In genomic region chr1:35388181-35388580, GRCm38 (mm10) we compare ENCODE assay signal across 8 mouse cellular contexts.
DNase-seq lines count a peak whose midpoint lies in the region; ATAC-seq lines count a peak whose summit lies in the region.

No protein-coding gene starts in this region.

- no peaks in the 10 kb centered on the region for H3K4me1 ChIP-seq in heart, embryonic 11.5 days (ENCODE audit: control insufficient read depth, insufficient read depth, low read length)
- H3K4me1 ChIP-seq in embryonic facial prominence, embryonic 14.5 days (ENCODE audit: control insufficient read depth, insufficient read depth, low read length): no peaks in the 10 kb centered on the region

- H3K27me3 ChIP-seq in heart, embryonic 11.5 days (ENCODE audit: control insufficient read depth, insufficient read depth, low read length): no peaks in the 10 kb centered on the region
- no peaks in the 10 kb centered on the region for H3K27me3 ChIP-seq in embryonic facial prominence, embryonic 14.5 days (replicated peaks; ENCODE audit: control insufficient read depth, insufficient read depth, low read length)

- H3K4me3 ChIP-seq in heart, embryonic 11.5 days (ENCODE audit: low read depth, low read length): no peak overlapping the region
- no peak overlapping the region for H3K4me3 ChIP-seq in embryonic facial prominence, embryonic 14.5 days (ENCODE audit: low read depth, low read length)

- no peaks in the 10 kb centered on the region for H3K36me3 ChIP-seq in heart, embryonic 11.5 days (ENCODE audit: control insufficient read depth, insufficient read depth, low read length)
- H3K36me3 ChIP-seq in embryonic facial prominence, embryonic 14.5 days (ENCODE audit: control insufficient read depth, insufficient read depth, low read length): no peaks in the 10 kb centered on the region

- no peak for ATAC-seq in heart, embryonic 11.5 days (replicated peaks; ENCODE audit: insufficient number of reproducible peaks, low FRiP score, low TSS enrichment)
- ATAC-seq in embryonic facial prominence, embryonic 14.5 days (ENCODE audit: low read depth): no peak

- no peak overlapping the region for H3K27ac ChIP-seq in heart, embryonic 11.5 days (ENCODE audit: low read depth, low read length)
- H3K27ac ChIP-seq in embryonic facial prominence, embryonic 14.5 days (replicated peaks; ENCODE audit: low read depth, low read length): no peak overlapping the region

- H3K4me2 ChIP-seq in heart, embryonic 11.5 days: no peak overlapping the region
- H3K4me2 ChIP-seq in embryonic facial prominence, embryonic 14.5 days (ENCODE audit: low read depth, low read length): no peak overlapping the region

- no peaks in the 10 kb centered on the region for H3K9me3 ChIP-seq in heart, embryonic 11.5 days (replicated peaks; ENCODE audit: control insufficient read depth, low read length)
- no peaks in the 10 kb centered on the region for H3K9me3 ChIP-seq in embryonic facial prominence, embryonic 14.5 days (ENCODE audit: control insufficient read depth, low read length)

- DNase-seq in heart, adult 11 months: peak; percentile 84
- peak; percentile 39 for DNase-seq in 416B (ENCODE audit: low read depth)
- peak; percentile 25 to 44 for DNase-seq in adrenal gland, postnatal 36 days
- peak; percentile 51 for DNase-seq in embryonic facial prominence, embryonic 14.5 days (ENCODE audit: low spot score)
- DNase-seq in kidney, postnatal 36 days: peak; percentile 16 to 72
- peak; percentile 50 for DNase-seq in lung, postnatal 14 days
- peak; percentile 28 to 31 for DNase-seq in thymus, postnatal 36 days

- H3K9ac ChIP-seq in heart, embryonic 11.5 days (ENCODE audit: low read depth, low read length): no peak overlapping the region
- no peak overlapping the region for H3K9ac ChIP-seq in embryonic facial prominence, embryonic 14.5 days (ENCODE audit: low read depth, low read length)

- WGBS in heart, embryonic 11.5 days (ENCODE audit: insufficient replicate concordance): 36% methylated on average over 6 of the region's 6 CpGs
- 37% methylated on average over 6 of the region's 6 CpGs for WGBS in embryonic facial prominence, embryonic 14.5 days

Comparison
In these comparisons a context has a peak if more than half of its experiments do, and no peak if none do; other contexts are left out.
1. DNase-seq: peak in every context shown above with its lines; median percentile 84 in heart, adult 11 months; 51 in embryonic facial prominence, embryonic 14.5 days; 50 in lung, postnatal 14 days; 44 in kidney, postnatal 36 days; 39 in 416B; 34 in adrenal gland, postnatal 36 days; 30 in thymus, postnatal 36 days.